Mouse (Mus musculus) erythroblast, embryonic 14.5 days (primary cell): Measurements from ENCODE around the gene Efcab10. TPM values are rescaled to one million over a fixed set of nuclear protein-coding genes. Genes with fewer than 3 reads are reported as not detected.

Experiments used
- H3K27me3 ChIP-seq: 2 replicates; pipeline ENCODE4 v1.6.1; 2012; ENCODE audit warnings: inconsistent platforms; ENCODE audit not compliant: control insufficient read depth
- H3K36me3 ChIP-seq: 2 replicates; pipeline ENCODE4 v1.6.1; 2012; ENCODE audit warnings: mild to moderate bottlenecking, inconsistent platforms; ENCODE audit not compliant: control insufficient read depth
- H3K4me1 ChIP-seq: 2 replicates; pipeline ENCODE4 v1.6.1; 2012; ENCODE audit warnings: inconsistent platforms; ENCODE audit not compliant: control insufficient read depth
- H3K4me3 ChIP-seq: replicated peaks from 2 replicates; pipeline ENCODE3; 2012; ENCODE audit warnings: moderate library complexity, mild to moderate bottlenecking, inconsistent platforms
- H3K9me3 ChIP-seq: 2 replicates; pipeline ENCODE4 v1.6.1; 2012; ENCODE audit warnings: low read length, inconsistent platforms, mixed read lengths; ENCODE audit not compliant: control insufficient read depth
- GATA1 ChIP-seq: IDR thresholded peaks from 2 replicates; pipeline ENCODE4 v1.6.1; 2012; ENCODE audit warnings: low read length, inconsistent platforms, mixed read lengths
- TAL1 ChIP-seq: IDR thresholded peaks from 3 replicates; pipeline ENCODE4 v1.6.1; 2012; ENCODE audit warnings: low read length, inconsistent platforms, mixed read lengths
- polyA plus RNA-seq: library from polyadenylated mRNA; stranded (reverse); fragments of >175 nt; gene quantifications from 2 replicates; pipeline ENCODE4 v1.2.3, GENCODE M21; 2012

Efcab10 gene
- polyA plus RNA-seq: not detected in 2 replicates

DNA sequence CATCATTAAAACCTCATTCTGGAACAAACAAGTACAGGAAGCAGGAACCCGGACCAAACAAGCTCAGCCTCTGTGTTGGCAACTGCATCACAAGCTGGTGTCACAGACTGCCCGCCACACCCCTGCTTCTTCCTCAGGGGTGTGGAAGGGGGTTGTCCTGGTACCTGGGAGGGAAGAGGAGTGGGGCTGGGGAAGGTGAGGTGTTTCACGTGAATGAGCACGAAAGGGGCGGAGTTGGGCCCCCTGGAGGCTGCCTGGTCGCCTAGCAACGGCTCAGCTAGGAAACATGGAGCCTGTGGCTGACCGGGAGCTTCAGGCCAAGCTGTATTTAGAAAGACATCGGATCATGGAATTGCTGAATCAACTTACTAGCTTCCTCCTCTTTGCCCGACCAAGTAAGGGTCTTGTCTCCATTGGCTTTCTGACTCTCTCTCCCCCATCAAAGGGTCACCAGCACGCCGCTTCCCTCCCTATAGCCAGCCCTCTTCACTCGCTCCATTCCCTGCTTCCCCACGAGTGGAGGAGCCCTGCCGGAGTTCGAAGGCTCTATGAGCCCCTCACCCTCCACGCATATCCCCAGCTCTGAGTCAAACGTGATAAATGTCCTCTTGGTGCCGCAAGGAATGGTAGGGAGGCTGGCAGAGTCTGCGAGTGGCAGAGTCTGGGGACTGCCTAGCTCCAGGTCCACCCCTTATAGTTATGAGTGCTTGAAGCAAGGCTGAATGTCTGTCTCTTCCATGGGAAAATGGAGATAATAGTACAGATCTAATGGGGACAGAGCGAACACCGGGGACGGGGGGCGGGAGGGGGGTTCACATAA is at the start of gene Efcab10:
Gene Efcab10, plus strand, starts transcription at position 51 of the 820 bp plus-strand sequence.
- Histone ChIP-seq H3K4me3 (no peak within 1 kb of the TSS), H3K36me3 (no peaks in the 10 kb centered on the region), H3K4me1 (peaks cover 5% of the 10 kb centered on the region), H3K9me3 (no peaks in the 10 kb centered on the region), H3K27me3 (peaks cover 8% of the 10 kb centered on the region)
- TF ChIP-seq TAL1: no peak
- no peak for TF ChIP-seq GATA1

DNA sequence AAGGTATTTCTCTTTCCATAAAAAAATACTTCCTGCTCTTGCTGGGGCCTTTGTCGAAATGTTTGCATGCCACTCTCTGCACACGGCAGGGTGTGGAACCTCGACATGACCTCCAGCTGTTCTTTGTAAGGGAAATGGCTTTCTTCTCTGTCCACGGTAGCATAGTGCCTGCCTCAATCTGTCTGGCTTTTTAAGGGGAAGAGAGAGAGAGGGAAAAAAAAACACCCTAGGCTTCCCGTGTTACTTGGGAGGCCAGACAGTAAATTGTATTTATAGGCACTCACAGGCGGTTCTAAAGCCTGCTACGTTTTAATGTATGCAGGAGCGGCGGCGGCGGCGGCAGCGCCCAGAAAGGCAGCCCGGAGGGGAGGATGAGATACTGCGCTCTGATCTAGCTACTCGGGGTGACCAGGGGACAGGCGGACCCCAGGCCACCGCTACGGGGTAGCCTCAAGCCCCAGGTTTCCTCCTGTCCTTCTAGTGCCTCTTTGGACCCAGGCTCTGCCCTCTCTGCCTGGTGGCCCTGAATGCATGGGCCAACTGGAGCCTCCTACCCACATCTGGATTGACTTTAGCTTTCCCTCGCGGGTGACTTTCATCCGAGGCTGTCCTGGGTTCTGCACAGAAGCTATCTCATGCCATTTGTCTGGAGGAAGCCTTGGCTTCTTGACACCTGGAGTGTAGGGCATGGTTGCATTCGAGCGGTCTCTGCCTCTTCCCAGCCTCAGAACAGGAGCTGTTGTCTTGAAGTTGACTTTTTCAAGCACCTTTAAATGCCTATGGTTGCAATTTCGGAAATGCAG is 49.5 kb upstream of the Efcab10 start:
- H3K27me3 ChIP-seq: no peaks in the 10 kb centered on the region
- no peak overlapping the region for H3K4me3 ChIP-seq
- peaks cover 7% of the 10 kb centered on the region for H3K4me1 ChIP-seq
- H3K9me3 ChIP-seq: peaks cover 5% of the 10 kb centered on the region
- peaks cover 96% of the 10 kb centered on the region for H3K36me3 ChIP-seq
- TF ChIP-seq GATA1 (no peak), TAL1 (no peak)

DNA sequence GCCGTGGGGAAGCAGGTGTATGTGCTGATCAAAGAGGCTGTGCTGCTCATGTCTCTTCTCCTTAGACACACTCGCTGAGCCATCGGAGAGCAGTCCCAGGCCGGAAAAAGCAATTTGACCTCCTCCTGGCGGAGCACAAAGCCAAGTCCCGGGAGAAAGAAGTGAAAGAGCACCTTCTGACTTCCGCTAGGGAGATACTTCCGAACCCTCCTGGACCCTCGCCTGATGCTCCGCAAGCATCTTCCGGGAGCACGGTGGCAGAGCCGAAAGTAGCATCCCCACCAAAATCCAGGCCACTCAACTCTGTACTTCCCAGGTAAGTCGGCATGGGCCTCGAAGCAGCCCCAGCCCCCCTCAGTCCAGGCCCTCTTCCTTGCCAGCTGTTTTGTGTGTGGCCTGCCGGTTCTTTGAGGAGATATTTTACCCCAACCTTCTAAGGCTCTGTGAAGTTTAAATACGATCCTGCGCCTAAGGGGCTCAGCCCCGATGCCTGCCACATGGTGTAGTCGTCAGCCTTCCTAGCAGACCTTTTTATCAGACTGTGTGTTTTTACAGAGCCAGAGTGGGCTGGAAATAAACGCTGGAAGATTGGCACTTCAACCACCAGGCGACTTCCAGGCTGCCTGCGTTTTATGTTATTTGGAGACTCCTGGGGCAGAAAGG is 48.8 kb upstream of the Efcab10 start:
- Histone ChIP-seq H3K27me3 (no peaks in the 10 kb centered on the region), H3K9me3 (peaks cover 7% of the 10 kb centered on the region), H3K4me1 (peaks cover 6% of the 10 kb centered on the region), H3K4me3 (no peak overlapping the region), H3K36me3 (peaks cover 96% of the 10 kb centered on the region)
- TF ChIP-seq GATA1 (no peak), TAL1 (no peak)

DNA sequence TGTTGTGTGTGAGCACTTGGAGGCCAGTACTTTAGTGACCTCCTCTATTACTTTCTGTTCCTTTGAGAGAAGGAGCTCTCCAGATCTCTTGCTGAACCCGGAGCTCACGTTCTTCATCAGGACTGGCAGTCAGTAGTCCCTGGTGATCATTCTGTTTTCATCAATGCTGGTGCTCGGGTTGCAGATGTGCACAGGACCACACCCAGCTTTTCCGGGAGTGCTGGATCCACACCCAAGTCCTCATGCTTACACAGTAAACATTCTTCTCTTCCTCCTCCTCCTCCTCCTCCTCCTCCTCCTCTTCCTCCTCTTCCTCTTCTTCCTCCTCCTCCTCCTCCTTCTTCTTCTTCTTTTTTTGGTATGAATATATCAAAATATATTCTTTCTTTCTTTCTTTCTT is 42.0 kb upstream of the Efcab10 start:
- Histone ChIP-seq H3K27me3 (no peaks in the 10 kb centered on the region), H3K36me3 (peaks cover 88% of the 10 kb centered on the region)
- no peak for TF ChIP-seq GATA1
- no peak for TF ChIP-seq TAL1

DNA sequence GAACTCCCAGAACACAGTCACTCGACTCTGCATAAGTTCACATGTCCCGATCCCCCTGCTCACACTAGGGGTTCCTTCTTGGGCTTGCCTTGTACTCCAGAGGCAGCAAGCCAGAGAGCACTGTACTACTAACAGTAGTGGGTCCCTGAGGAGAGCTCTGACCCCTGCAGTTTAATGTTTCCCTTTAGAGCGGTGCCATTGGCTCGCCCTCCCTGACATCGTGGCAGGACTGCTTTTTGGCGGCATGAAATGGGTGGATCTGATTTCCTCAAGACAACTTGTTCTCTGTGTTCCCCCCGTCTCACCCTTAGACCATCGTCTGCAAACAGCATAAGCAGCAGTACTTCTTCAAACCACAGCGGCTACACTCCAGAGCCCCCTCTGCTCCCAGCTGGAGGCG is 36.3 kb upstream of the Efcab10 start:
- H3K4me3 ChIP-seq: no peak overlapping the region
- H3K27me3 ChIP-seq: no peaks in the 10 kb centered on the region
- H3K36me3 ChIP-seq: peaks cover 83% of the 10 kb centered on the region
- H3K4me1 ChIP-seq: no peaks in the 10 kb centered on the region
- TF ChIP-seq TAL1: no peak
- TF ChIP-seq GATA1: no peak
- H3K9me3 ChIP-seq: no peaks in the 10 kb centered on the region

More for the DNA sequence above, 42.0 kb upstream of the Efcab10 start:
- Histone ChIP-seq H3K9me3 (peaks cover 7% of the 10 kb centered on the region), H3K4me3 (no peak overlapping the region), H3K4me1 (peaks cover 4% of the 10 kb centered on the region)

DNA sequence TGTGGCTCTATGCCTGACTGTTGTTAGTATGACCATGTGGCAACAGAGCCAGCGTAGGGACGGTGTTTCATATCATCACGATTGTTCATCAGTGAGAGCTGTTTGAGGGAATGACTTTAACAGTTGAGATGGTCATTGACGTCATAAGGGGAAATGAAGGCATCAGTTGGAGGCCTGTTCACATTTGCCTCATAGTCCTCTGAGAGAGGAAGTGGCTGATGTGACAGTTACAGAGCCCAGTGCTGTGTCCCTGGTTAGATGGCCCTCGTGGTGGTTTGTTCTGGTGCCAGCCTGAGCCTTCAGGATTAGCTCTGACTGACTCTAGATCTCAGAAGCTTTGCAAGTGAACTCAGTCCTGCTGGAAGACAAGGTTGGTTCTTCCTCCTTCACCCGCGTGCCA is 35.4 kb upstream of the Efcab10 start:
- no peaks in the 10 kb centered on the region for H3K9me3 ChIP-seq
- H3K27me3 ChIP-seq: no peaks in the 10 kb centered on the region
- peaks cover 83% of the 10 kb centered on the region for H3K36me3 ChIP-seq
- H3K4me3 ChIP-seq: no peak overlapping the region
- no peaks in the 10 kb centered on the region for H3K4me1 ChIP-seq
- TF ChIP-seq GATA1 (no peak), TAL1 (no peak)

DNA sequence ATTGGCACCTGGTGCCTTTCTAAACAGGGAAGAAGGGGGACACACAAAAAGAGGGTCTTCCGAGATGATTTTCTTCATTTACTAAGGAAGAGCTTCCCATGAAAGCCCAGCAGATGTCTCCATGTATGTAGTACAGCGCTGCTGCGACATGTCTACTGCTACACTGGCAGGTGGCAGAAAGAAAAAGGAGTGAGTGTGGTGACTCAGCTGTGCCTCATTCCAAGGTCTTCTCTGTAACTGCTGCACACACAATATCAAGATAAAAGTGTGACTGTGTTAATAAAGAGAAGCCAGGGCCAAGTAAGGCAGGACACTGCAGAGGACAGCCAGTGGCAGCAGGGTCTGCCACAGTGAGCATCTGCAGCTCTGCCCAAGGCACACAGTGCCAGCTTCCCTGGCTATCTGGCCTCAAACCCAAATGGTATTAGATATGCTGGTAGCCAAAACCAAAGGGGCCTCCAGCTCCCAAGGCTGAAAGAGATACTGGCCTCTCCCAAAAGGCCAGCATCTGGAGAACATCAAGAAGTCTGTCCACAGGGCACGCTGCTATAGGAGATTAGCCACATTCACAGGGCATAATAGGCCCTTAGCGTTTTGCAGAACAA is 34.7 kb upstream of the Efcab10 start:
- Histone ChIP-seq H3K4me1 (no peaks in the 10 kb centered on the region), H3K9me3 (no peaks in the 10 kb centered on the region), H3K36me3 (peaks cover 83% of the 10 kb centered on the region), H3K4me3 (no peak overlapping the region), H3K27me3 (no peaks in the 10 kb centered on the region)
- TF ChIP-seq GATA1 (no peak), TAL1 (no peak)

DNA sequence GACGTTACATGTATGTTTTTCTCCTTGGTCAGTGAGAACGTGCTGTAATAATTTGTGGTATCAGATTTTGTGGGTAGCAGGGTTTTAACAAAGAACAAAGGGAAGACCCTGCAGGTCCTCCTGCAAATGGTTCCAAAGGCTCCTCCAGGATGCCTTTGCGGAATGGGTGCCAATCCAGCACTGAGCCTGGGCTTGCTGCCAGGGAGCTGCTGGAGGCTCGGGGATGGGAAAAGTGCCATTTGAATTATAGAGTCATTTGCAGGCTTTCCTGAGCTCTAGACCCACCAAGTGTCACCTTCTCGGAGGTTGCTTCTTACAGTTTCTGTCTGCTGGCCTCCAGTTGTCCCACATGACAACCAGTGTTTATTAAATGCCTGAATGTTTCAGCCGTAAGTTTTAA is 33.9 kb upstream of the Efcab10 start:
- Histone ChIP-seq H3K4me1 (no peaks in the 10 kb centered on the region), H3K36me3 (peaks cover 84% of the 10 kb centered on the region)

DNA sequence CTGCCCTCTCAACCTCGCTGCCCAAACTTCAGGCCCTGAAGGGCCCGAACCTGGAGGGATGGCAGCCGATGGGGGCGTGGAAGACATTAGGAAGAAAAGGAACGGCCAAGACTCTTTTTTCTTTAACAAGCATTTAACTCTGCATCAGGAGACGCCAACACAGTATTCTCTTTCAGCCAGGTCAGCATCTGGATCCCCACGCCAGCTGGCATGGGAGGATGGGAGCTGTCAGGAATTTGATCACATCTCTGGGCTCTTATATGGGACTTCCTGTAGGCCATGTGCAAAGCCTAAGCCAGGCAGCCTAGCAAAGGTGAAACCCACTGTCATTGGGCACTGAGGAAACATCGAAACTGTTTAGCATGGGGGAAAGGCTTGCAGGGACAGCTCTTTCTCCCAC is 30.1 kb upstream of the Efcab10 start:
- peaks cover 10% of the 10 kb centered on the region for H3K4me1 ChIP-seq
- H3K36me3 ChIP-seq: peaks cover 93% of the 10 kb centered on the region
- H3K9me3 ChIP-seq: no peaks in the 10 kb centered on the region
- TF ChIP-seq GATA1: no peak
- no peak for TF ChIP-seq TAL1
- H3K27me3 ChIP-seq: no peaks in the 10 kb centered on the region
- no peak overlapping the region for H3K4me3 ChIP-seq

More for the DNA sequence above, 33.9 kb upstream of the Efcab10 start:
- no peak overlapping the region for H3K4me3 ChIP-seq
- H3K9me3 ChIP-seq: no peaks in the 10 kb centered on the region
- no peaks in the 10 kb centered on the region for H3K27me3 ChIP-seq
- TF ChIP-seq GATA1 (no peak), TAL1 (no peak)
